Mouse (Mus musculus) midbrain, postnatal 0 days (tissue): ENCODE measurements around the gene Zfp526. TPM values are rescaled to one million over a fixed set of nuclear protein-coding genes. Genes with fewer than 3 reads are reported as not detected.
A peak's percentile ranks its signal among the peaks of the same experiment; 100 is the strongest.

Experiments
- ATAC-seq: fragments of 200-750 bp; cut with Nextera tagmentation; 2 replicates; pipeline ENCODE4 v1.8.0; 2017; ENCODE audit warnings: moderate number of reproducible peaks, mild to moderate bottlenecking, moderate TSS enrichment, moderate library complexity; ENCODE audit not compliant: low FRiP score
- DNase-seq: peaks from one replicate; pipeline ENCODE4 v3.0.0-alpha.2; 2015; ENCODE audit warnings: low spot score
- H3K27ac ChIP-seq: fragments of 300-500 bp; sonication (generic); 2 replicates; pipeline ENCODE4 v1.5.1; 2014; ENCODE audit warnings: low read depth, mild to moderate bottlenecking, low read length, mixed read lengths
- H3K27me3 ChIP-seq: fragments of 300-500 bp; sonication (generic); 2 replicates; pipeline ENCODE4 v1.6.1; 2014; ENCODE audit warnings: low read length, control low read depth, mixed read lengths; ENCODE audit not compliant: insufficient read depth
- H3K36me3 ChIP-seq: fragments of 300-500 bp; sonication (generic); 2 replicates; pipeline ENCODE4 v1.6.1; 2014; ENCODE audit warnings: low read length, control low read depth, mixed read lengths; ENCODE audit not compliant: insufficient read depth
- H3K4me1 ChIP-seq: fragments of 300-500 bp; sonication (generic); 2 replicates; pipeline ENCODE4 v1.6.1; 2014; ENCODE audit warnings: mild to moderate bottlenecking, control low read depth, antibody characterized with exemption, low read length, mixed read lengths; ENCODE audit not compliant: insufficient read depth
- H3K4me2 ChIP-seq: fragments of 300-500 bp; sonication (generic); 2 replicates; pipeline ENCODE4 v1.6.1; 2014; ENCODE audit warnings: low read depth, mild to moderate bottlenecking, low read length, mixed read lengths; ENCODE audit not compliant: poor library complexity, severe bottlenecking
- H3K4me3 ChIP-seq: fragments of 300-500 bp; sonication (generic); 2 replicates; pipeline ENCODE4 v1.5.1; 2014; ENCODE audit warnings: low read depth, mild to moderate bottlenecking, low read length, moderate library complexity
- H3K9ac ChIP-seq: fragments of 300-500 bp; sonication (generic); replicated peaks from 2 replicates; pipeline ENCODE4 v1.6.1; 2014; ENCODE audit warnings: mild to moderate bottlenecking, low read length, moderate library complexity, mixed read lengths; ENCODE audit not compliant: poor library complexity, severe bottlenecking
- H3K9me3 ChIP-seq: fragments of 300-500 bp; sonication (generic); 2 replicates; pipeline ENCODE4 v1.6.1; 2016; ENCODE audit warnings: low read length, control low read depth
- CTCF ChIP-seq: IDR thresholded peaks from 2 replicates; pipeline ENCODE4 v1.5.1; 2016; ENCODE audit warnings: antibody characterized with exemption, mild to moderate bottlenecking
- WGBS: fragments of 180-500 bp; shearing (Covaris S2); extraction: QIAGEN DNeasy Blood & Tissue Kit; methylation state at CpG from one replicate; pipeline ENCODE4 v1.1.7; 2014; 5-methylcytosine and 5-hydroxymethylcytosine counted together
- polyA plus RNA-seq: library from polyadenylated mRNA; unstranded; fragments of >200 nt; fragmentation: Nextera tagmentation; extraction: Ambion mirVana; gene quantifications from 2 replicates; pipeline ENCODE4 v1.2.1, GENCODE M21; 2015
- total RNA-seq: library from RNA; depleted of rRNA; stranded (reverse); fragments of >200 nt; gene quantifications from 2 replicates; pipeline ENCODE4 v1.2.3, GENCODE M21; 2014

Zfp526 gene
- total and polyA plus RNA-seq, 2 experiments from 2014 or later, result 0.94 to 9.5 TPM

DNA sequence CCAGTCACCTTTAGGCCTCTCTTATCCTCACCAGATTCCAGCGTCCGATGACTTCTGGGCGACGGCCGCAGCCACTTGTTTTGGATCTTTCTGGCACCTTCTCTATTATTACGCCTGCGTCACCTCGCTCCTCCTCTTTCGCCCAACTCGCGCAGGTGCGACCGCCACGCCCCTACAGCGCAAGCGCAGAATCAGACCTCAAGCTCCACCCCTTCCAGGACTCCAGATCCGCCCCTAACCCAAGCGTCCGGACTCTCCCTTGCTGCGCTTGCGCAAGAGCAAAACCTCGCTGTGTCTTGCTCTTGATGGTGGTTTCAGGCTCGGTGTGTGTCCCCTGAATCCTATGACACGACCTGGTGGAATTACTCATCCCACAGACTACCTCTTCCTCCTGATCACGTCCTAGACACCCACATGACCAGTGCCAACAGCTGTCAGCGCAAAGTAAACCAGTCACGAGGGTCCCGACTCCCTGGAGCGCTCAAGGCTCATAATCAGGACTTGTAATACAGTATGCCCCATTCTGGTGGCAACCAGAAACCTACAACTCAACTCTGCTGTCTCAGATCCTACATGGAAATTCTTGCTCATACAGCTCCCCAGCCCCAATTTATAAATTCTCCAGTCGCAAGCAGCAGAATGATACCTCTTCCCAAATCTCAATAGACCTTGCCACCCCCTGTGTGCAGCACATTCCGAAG is 1.3 kb upstream of the Zfp526 start:
- H3K27ac ChIP-seq, result peak overlapping the region; percentile 78
- H3K4me2 ChIP-seq, result peak overlapping the region; percentile 89
- peak overlapping the region; percentile 86 for H3K9ac ChIP-seq
- ATAC-seq (peak; percentile 66), DNase-seq (peak; percentile 97)
- no peaks in the 10 kb centered on the region for H3K27me3 ChIP-seq
- WGBS, result 4% methylated on average over 30 of the region's 31 CpGs
- TF ChIP-seq CTCF, result no peak
- H3K36me3 ChIP-seq, result peaks cover 16% of the 10 kb centered on the region
- H3K9me3 ChIP-seq, result no peaks in the 10 kb centered on the region
- H3K4me1 ChIP-seq, result peaks cover 10% of the 10 kb centered on the region
- peak overlapping the region; percentile 75 for H3K4me3 ChIP-seq

GRCm38 (mm10) chr7:25220457-25221101 is 646 bp upstream of the Zfp526 start, which contains the start of gene Dedd2:
Dedd2 (minus strand) TSS chr7:25220615.
- DNase-seq, result no peak

DNA sequence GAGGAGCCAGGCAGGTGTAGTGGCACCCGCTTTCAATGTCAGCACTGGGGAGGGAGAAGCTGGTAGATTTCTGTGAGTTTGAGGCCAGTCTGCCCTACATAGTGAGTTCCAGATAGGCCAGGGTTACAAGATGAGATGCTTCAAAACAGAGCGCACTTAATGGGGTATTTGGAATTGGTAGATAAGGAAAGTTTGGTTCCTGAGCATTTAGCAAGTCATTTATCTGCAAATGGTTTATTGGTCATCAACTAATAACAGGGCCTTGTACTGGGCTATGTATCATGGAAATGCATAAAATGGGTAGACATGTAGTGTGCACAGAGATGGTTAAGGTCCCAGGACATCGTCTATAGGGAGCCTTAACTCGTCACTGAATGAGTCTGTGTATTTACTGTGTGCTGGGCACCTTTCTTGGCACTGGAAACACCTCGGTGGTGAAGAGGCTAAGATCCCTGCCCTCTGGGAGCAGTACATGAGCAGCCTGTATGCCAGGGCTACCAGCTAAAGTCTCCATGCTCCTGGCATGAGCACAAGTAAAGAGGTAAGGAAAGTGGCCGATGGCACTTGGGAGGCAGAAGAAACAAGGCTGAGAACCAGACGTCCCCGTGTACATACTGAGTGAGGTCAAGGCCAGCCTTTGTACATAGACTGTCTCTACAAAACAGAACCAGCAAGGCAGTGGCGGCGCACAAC is 1.2 kb downstream of the Zfp526 start:
- TF ChIP-seq CTCF, result no peak
- Histone ChIP-seq H3K27me3 (no peaks in the 10 kb centered on the region), H3K36me3 (peaks cover 36% of the 10 kb centered on the region), H3K4me1 (peaks cover 10% of the 10 kb centered on the region), H3K9me3 (no peaks in the 10 kb centered on the region), H3K27ac (no peak overlapping the region), H3K4me3 (peak overlapping the region; percentile 75; the same call in 1 of the 2 replicates), H3K4me2 (peak overlapping the region; percentile 89), H3K9ac (no peak overlapping the region)
- DNase-seq (no peak), ATAC-seq (no peak)
- 87% methylated on average over 10 of the region's 10 CpGs for WGBS

More at GRCm38 (mm10) chr7:25220457-25221101, 646 bp upstream of the Zfp526 start, which contains the start of gene Dedd2:
- no peak for TF ChIP-seq CTCF
- no peaks in the 10 kb centered on the region for H3K9me3 ChIP-seq
- H3K4me1 ChIP-seq, result peaks cover 10% of the 10 kb centered on the region
- no peak for ATAC-seq
- 9% methylated on average over 20 of the region's 20 CpGs for WGBS
- no peaks in the 10 kb centered on the region for H3K27me3 ChIP-seq
- peak within 1 kb of the TSS; percentile 75 for H3K4me3 ChIP-seq
- peak within 1 kb of the TSS; percentile 89 for H3K4me2 ChIP-seq
- H3K27ac ChIP-seq, result peak within 1 kb of the TSS; percentile 78
- H3K9ac ChIP-seq, result peak within 1 kb of the TSS; percentile 86
- peaks cover 20% of the 10 kb centered on the region for H3K36me3 ChIP-seq

DNA sequence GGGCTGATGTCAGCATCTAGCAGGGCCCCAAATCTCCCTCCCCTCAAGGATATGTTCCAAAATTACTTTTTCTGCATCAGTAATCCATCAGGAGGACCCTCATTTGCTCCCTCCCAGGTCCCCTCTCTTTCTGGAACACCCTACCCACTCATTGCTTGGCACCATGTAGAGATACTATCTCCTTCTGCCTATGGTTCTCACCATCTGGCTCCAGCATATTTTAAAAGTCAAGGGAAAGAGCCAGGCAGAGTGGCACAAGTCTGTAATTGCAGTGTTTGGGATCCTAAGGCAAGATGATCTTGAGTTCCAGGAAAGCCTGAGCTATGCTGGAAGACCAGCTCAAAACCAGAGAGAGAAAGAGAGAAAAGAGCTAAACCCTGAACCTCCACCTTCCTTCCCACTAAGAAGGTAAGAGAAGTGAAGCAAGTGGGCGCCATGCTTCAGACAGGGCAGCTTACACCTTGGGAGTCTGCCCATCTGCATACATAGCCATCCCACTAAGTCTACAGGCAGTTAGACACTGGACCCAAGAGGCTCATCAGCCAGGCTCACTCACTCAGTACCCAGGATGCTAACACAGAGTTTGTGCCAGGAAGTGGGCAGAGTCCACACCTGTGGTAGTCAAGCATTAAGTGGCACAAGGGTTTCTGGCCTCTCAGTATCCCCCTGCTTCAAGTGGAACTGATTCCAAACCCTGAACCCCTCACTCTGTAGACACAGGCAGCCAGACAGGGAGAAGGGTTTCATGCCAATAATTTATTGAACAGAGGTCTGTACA is 6.5 kb downstream of the Zfp526 start:
- H3K4me1 ChIP-seq, result no peaks in the 10 kb centered on the region
- TF ChIP-seq CTCF, result no peak
- H3K27ac ChIP-seq, result no peak overlapping the region
- H3K4me2 ChIP-seq, result no peak overlapping the region
- H3K4me3 ChIP-seq, result no peak overlapping the region
- 100% methylated on average over 1 of the region's 1 CpGs for WGBS
- no peaks in the 10 kb centered on the region for H3K27me3 ChIP-seq
- no peaks in the 10 kb centered on the region for H3K9me3 ChIP-seq
- H3K36me3 ChIP-seq, result peaks cover 82% of the 10 kb centered on the region
- ATAC-seq, result no peak
- DNase-seq, result no peak
- H3K9ac ChIP-seq, result no peak overlapping the region

DNA sequence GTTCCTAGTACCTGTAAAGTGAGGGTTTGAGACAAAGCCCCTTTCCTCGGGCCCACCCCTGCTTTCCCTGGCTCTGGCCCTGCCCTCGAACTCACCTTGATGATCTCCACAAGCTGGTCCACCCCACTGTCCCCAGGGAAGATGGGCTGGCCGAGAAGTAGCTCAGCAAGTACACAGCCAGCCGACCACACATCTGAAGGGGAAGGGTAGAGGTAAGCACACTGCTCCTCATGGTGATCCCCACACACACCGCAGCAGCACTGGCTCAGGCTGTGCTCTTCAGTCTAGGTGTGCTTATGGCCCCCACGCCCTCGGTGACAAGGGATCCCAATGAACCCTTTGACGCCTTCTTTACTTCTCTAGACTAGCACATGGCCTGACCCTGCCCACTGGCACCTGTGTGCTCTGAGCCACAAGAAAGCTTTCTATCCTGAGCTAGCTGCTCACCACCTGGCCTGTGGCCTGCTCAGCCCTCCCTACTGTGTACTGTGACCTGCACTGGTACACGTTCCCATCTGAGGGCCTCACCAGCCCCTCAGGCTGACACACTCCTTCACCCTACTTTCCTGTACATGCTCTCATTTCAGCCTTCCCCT is 9.6 kb downstream of the Zfp526 start:
- no peak for TF ChIP-seq CTCF
- no peak for ATAC-seq
- H3K4me1 ChIP-seq, result 0 out of 2 replicates have a peak, but pooled peaks cover 2% of the 10 kb centered on the region
- no peak overlapping the region for H3K4me2 ChIP-seq
- H3K27ac ChIP-seq, result no peak overlapping the region
- DNase-seq, result no peak
- H3K27me3 ChIP-seq, result no peaks in the 10 kb centered on the region
- H3K36me3 ChIP-seq, result peaks cover 71% of the 10 kb centered on the region
- H3K4me3 ChIP-seq, result no peak overlapping the region
- 90% methylated on average over 9 of the region's 9 CpGs for WGBS
- H3K9ac ChIP-seq, result no peak overlapping the region
- H3K9me3 ChIP-seq, result no peaks in the 10 kb centered on the region
